Mouse (Mus musculus) hindbrain, postnatal 0 days (tissue): ENCODE data around the gene Fbxw5. TPM values are rescaled to one million over a fixed set of nuclear protein-coding genes. Genes with fewer than 3 reads are reported as not detected.

Experiments used
- ATAC-seq: fragments of 200-750 bp; cut with Nextera tagmentation; 2 replicates; pipeline ENCODE4 v1.8.0; 2017; ENCODE audit warnings: mild to moderate bottlenecking, moderate TSS enrichment, moderate library complexity
- DNase-seq: peaks from one replicate; pipeline ENCODE4 v3.0.0-alpha.2; 2015; ENCODE audit warnings: low spot score
- H3K27ac ChIP-seq: fragments of 300-500 bp; sonication (generic); 2 replicates; pipeline ENCODE4 v1.5.1; 2014; ENCODE audit warnings: mild to moderate bottlenecking
- H3K27me3 ChIP-seq: fragments of 300-500 bp; sonication (generic); 2 replicates; pipeline ENCODE4 v1.6.1; 2014; ENCODE audit warnings: low read length, mixed read lengths; ENCODE audit not compliant: insufficient read depth
- H3K36me3 ChIP-seq: fragments of 300-500 bp; sonication (generic); 2 replicates; pipeline ENCODE4 v1.6.1; 2014; ENCODE audit warnings: low read length, mixed read lengths; ENCODE audit not compliant: insufficient read depth
- H3K4me1 ChIP-seq: fragments of 300-500 bp; sonication (generic); 2 replicates; pipeline ENCODE4 v1.6.1; 2014; ENCODE audit warnings: antibody characterized with exemption, low read length, mixed read lengths; ENCODE audit not compliant: insufficient read depth
- H3K4me2 ChIP-seq: fragments of 300-500 bp; sonication (generic); 2 replicates; pipeline ENCODE4 v1.6.1; 2014; ENCODE audit warnings: low read depth, mild to moderate bottlenecking, low read length, moderate library complexity, mixed read lengths
- H3K4me3 ChIP-seq: fragments of 300-500 bp; sonication (generic); 2 replicates; pipeline ENCODE4 v1.5.1; 2014; ENCODE audit warnings: low read length
- H3K9ac ChIP-seq: fragments of 300-500 bp; sonication (generic); replicated peaks from 2 replicates; pipeline ENCODE4 v1.6.1; 2014; ENCODE audit warnings: mild to moderate bottlenecking, low read length, moderate library complexity, mixed read lengths
- H3K9me3 ChIP-seq: fragments of 300-500 bp; sonication (generic); 2 replicates; pipeline ENCODE4 v1.6.1; 2016; ENCODE audit warnings: low read length, mixed read lengths
- CTCF ChIP-seq: IDR thresholded peaks from 2 replicates; pipeline ENCODE4 v1.5.1; 2016; ENCODE audit warnings: antibody characterized with exemption, control low read depth, low read depth
- WGBS: fragments of 180-500 bp; shearing (Covaris S2); extraction: QIAGEN DNeasy Blood & Tissue Kit; methylation state at CpG from one replicate; pipeline ENCODE4 v1.1.7; 2014; 5-methylcytosine and 5-hydroxymethylcytosine counted together
- polyA plus RNA-seq: library from polyadenylated mRNA; unstranded; fragments of >200 nt; fragmentation: Nextera tagmentation; extraction: Ambion mirVana; gene quantifications from 2 replicates; pipeline ENCODE4 v1.2.1, GENCODE M21; 2015
- total RNA-seq: library from RNA; depleted of rRNA; stranded (reverse); fragments of >200 nt; gene quantifications from 2 replicates; pipeline ENCODE4 v1.2.3, GENCODE M21; 2014

The Fbxw5 gene
- total and polyA plus RNA-seq, 2 experiments from 2014 or later: 102 to 140 TPM

DNA sequence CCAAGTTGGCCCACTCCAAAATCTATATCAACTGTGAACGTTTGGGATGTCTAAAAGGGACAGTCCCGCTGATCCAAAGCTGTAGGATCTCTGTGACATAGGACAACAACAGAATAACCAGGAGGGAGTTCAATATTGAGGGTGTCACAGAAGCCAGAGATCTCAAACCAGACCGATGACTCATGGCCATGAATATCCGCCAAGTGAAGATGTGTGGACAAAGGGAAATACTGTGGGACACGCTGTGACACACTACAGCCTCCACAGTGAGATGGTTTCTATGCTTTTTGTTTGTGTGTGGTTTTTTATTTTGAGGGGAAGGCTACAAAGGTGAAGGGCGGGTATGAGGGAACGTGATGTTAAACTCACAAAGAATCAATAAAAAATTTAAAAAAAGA lies 11.9 kb upstream of the Fbxw5 start:
- Histone ChIP-seq H3K9me3 (no peaks in the 10 kb centered on the region), H3K9ac (no peak overlapping the region), H3K4me3 (no peak overlapping the region), H3K27ac (no peak overlapping the region), H3K36me3 (no peaks in the 10 kb centered on the region), H3K27me3 (no peaks in the 10 kb centered on the region), H3K4me2 (no peak overlapping the region), H3K4me1 (no peaks in the 10 kb centered on the region)
- TF ChIP-seq CTCF: no peak
- 80% methylated on average over 7 of the region's 7 CpGs for WGBS
- ATAC-seq (no peak), DNase-seq (no peak)

DNA sequence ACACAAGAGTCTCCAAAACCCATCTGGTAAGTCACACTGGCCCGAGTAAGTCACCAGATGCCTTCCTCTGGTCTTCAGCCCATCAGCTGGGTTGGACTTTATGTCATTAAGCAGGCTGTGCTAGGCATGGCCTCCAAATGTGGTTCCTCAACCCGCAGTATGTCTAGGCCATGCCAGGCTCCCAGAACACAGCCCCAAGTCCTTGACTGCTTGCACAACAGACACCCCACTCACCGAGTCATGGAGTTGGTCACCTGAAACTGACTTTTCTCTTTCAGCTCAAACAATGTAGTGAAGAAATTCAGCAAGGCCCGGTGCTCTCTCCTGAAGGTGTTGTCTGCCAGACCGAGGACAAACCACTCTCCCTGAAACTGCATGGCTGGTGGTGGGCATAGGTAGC lies 7.6 kb upstream of the Fbxw5 start:
- no peak overlapping the region for H3K4me3 ChIP-seq
- no peak for ATAC-seq
- H3K9ac ChIP-seq: no peak overlapping the region
- no peaks in the 10 kb centered on the region for H3K4me1 ChIP-seq
- H3K9me3 ChIP-seq: no peaks in the 10 kb centered on the region
- WGBS: 84% methylated on average over 5 of the region's 5 CpGs
- H3K36me3 ChIP-seq: no peaks in the 10 kb centered on the region
- H3K27me3 ChIP-seq: no peaks in the 10 kb centered on the region
- TF ChIP-seq CTCF: no peak
- no peak for DNase-seq
- no peak overlapping the region for H3K4me2 ChIP-seq
- no peak overlapping the region for H3K27ac ChIP-seq

DNA sequence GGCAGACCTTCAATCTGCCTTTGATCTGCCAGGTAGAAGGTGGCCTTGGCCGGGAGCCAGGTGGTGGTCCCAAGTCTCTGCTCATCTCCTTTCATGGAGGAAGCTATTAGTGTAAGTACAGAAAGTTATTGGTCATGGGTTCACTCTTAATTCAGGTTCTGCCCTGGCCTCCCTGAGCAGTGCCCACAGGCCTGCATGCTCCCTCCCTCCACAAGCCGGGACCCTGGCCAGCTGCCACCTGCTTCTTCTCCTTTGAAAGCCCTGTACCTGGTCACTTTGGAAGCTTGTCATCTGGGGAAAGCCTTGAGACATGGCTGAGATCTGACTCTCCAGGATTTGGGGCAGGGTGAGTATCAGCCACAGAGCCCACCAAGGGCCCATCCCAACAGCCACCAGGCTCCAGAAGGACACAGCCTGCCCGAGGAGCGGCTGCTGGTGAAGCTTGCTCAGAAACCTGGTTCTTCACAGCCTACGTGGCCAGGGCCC lies 7.0 kb upstream of the Fbxw5 start, which contains the start of gene Lcn12:
Gene Lcn12 (minus strand): TSS at position 436 of the 486 bp plus-strand sequence.
- no peak for TF ChIP-seq CTCF
- 89% methylated on average over 5 of the region's 5 CpGs for WGBS
- no peak within 1 kb of the TSS for H3K27ac ChIP-seq
- DNase-seq (no peak), ATAC-seq (no peak)
- H3K9ac ChIP-seq: no peak within 1 kb of the TSS
- H3K36me3 ChIP-seq: no peaks in the 10 kb centered on the region
- H3K4me3 ChIP-seq: no peak within 1 kb of the TSS
- no peak within 1 kb of the TSS for H3K4me2 ChIP-seq
- no peaks in the 10 kb centered on the region for H3K4me1 ChIP-seq
- H3K9me3 ChIP-seq: no peaks in the 10 kb centered on the region
- H3K27me3 ChIP-seq: no peaks in the 10 kb centered on the region

DNA sequence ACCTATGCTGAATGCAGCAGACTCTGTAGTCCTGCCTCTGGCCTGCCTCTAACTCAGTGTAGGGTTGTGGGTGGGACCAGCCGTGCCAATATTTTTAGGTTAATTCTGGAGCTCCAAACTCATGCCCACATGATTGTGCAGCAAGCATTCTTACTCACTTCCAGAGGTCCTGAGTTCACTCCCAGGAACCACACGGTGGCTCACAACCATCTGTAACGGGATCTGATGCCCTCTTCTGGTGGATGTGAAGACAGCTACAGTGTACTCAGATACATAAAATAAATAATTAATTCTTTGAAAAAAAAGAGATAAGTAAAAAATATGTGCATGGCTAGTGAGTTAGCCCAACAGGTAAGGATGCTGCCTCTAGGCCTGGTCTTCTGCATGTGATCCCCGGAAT lies 4.1 kb upstream of the Fbxw5 start:
- H3K4me1 ChIP-seq: peaks cover 8% of the 10 kb centered on the region
- H3K4me2 ChIP-seq: no peak overlapping the region
- DNase-seq: peak; percentile 58
- H3K27ac ChIP-seq: no peak overlapping the region
- H3K27me3 ChIP-seq: no peaks in the 10 kb centered on the region
- H3K9me3 ChIP-seq: no peaks in the 10 kb centered on the region
- no peak overlapping the region for H3K9ac ChIP-seq
- no peak overlapping the region for H3K4me3 ChIP-seq
- no peak for ATAC-seq
- peak; percentile 72 for TF ChIP-seq CTCF
- H3K36me3 ChIP-seq: no peaks in the 10 kb centered on the region
- WGBS: 41% methylated on average over 4 of the region's 4 CpGs

DNA sequence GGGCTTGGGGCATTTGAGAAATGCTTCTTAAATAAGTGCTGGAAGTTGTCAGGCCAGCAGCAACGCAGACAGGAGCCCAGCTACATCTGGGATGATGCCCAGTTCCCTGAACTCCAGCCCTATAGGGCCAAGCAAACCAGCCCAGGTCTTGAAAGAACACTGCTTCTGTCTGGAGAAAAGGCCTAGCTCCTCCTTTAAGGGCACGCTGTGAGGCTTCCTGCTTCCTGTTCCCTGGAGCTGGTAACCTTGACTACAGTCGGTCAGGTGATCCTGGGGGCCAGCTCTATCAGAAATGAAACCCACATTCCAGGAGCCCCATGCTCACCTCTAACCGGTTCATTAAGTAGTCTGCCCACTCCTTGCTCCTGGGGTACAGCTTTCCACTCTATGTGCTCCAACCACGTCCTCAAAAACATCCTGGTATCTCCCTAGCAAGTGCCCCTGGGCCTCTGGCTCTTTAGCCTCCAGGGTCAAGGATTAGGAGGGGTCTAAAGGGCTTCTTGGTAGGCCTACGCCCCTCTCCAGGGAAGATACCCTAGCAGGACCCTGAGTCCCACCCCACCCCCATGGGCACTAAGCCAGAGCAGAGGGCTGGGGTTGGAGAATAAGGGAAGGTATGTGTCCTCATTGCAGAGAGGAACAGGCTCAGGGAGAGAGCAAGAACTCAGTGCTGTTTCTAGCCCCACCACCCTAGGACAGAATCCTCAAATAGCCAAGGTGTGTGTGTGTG lies 2.5 kb upstream of the Fbxw5 start:
- H3K4me2 ChIP-seq: no peak overlapping the region
- H3K4me1 ChIP-seq: peaks cover 14% of the 10 kb centered on the region
- H3K27me3 ChIP-seq: no peaks in the 10 kb centered on the region
- H3K36me3 ChIP-seq: peaks cover 5% of the 10 kb centered on the region; the same call in 1 of the 2 replicates
- no peak overlapping the region for H3K4me3 ChIP-seq
- peak overlapping the region; percentile 38; the same call in 1 of the 2 replicates for H3K27ac ChIP-seq
- 53% methylated on average over 6 of the region's 6 CpGs for WGBS
- no peak for TF ChIP-seq CTCF
- H3K9ac ChIP-seq: no peak overlapping the region
- no peak for DNase-seq
- no peaks in the 10 kb centered on the region for H3K9me3 ChIP-seq
- no peak for ATAC-seq

DNA sequence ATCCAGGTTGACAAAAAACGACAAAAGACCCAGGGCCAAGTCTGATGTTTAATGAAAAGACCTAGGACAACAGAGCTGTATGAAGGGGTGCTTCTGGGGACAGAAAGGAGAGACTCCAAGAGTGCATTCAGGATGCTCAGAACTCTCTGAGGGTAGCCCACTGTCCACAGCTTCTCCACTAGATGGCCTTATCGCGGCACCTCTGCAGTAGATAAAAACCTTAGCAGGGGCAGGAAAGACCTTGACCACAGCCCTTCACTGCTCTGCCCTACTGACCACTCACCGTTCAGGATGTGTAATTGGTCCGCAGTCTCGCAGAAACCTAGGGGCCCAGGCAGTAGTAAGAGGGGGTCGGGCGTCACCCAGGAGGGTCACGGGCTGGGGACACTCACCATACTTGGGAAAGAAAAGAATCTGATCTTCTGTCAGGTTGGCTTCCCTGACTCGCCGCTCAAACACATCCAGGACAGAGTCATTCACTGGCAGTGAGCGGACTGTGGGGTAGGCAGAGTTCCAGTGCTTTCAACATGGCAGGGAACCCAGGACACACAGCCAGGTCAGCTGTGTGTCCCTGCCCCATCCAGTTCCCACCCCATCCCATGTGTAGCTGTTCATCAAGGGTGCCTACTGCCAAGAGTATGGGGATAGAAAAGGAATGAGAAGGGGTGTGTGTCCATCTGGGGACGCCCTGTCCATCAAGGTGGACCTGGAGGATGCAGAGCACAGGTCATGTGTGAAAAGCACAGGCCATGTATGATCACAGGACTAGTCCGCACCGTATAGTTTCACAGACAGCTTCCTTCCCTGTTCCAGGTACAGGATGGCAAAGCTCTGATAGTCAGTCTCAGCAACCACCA lies 1.7 kb upstream of the Fbxw5 start:
- Histone ChIP-seq H3K27ac (no peak overlapping the region), H3K4me1 (peaks cover 14% of the 10 kb centered on the region), H3K36me3 (peaks cover 13% of the 10 kb centered on the region; the same call in 1 of the 2 replicates), H3K4me3 (no peak overlapping the region), H3K9me3 (no peaks in the 10 kb centered on the region), H3K9ac (no peak overlapping the region), H3K27me3 (no peaks in the 10 kb centered on the region), H3K4me2 (no peak overlapping the region)
- TF ChIP-seq CTCF: no peak
- no peak for DNase-seq
- WGBS: 72% methylated on average over 15 of the region's 15 CpGs
- no peak for ATAC-seq
